Mouse (Mus musculus): ENCODE measurements around the gene Sh2b1. TPM values are rescaled to one million over a fixed set of nuclear protein-coding genes. Genes with fewer than 3 reads are reported as not detected.

The Sh2b1 gene
- polyA plus RNA-seq, 1 experiment from 2014 or later = 70.7 TPM

DNA sequence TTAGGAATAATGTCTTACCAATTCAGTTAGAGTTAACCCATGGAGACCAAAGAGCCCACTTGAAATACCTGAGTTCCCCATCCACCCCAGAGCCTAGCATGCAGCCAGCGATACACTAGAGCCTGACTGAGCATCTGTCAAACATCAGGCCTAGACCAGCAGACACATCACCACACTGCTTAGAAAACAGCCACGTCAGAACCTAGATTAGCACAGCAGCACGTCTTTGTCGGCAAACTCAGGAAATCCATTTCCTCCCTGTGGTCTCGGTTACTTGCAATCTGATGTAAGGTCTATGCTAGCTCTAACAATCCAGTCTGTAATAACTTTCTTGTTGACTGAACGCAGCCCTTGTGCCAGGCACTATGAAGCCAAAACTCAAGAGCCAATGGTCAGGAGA, 5.1 kb downstream of the Sh2b1 start:
- Histone ChIP-seq H3K9me3 (ENCODE audit: control insufficient read depth, low read length) (no peaks in the 10 kb centered on the region), H3K27ac (ENCODE audit: low read depth, low read length) (no peak overlapping the region), H3K9ac (ENCODE audit: low read depth, low read length) (no peak overlapping the region), H3K27me3 (replicated peaks; ENCODE audit: control insufficient read depth, insufficient read depth, low read length) (no peaks in the 10 kb centered on the region), H3K4me1 (ENCODE audit: control insufficient read depth, insufficient read depth, low read depth, low read length) (peaks cover 13% of the 10 kb centered on the region), H3K4me2 (ENCODE audit: low read length) (no peak overlapping the region), H3K36me3 (ENCODE audit: control insufficient read depth, insufficient read depth, low read length) (peaks cover 52% of the 10 kb centered on the region), H3K4me3 (ENCODE audit: low read length) (no peak overlapping the region)
- WGBS = 89% methylated on average over 6 of the region's 6 CpGs
- ATAC-seq = no peak

DNA sequence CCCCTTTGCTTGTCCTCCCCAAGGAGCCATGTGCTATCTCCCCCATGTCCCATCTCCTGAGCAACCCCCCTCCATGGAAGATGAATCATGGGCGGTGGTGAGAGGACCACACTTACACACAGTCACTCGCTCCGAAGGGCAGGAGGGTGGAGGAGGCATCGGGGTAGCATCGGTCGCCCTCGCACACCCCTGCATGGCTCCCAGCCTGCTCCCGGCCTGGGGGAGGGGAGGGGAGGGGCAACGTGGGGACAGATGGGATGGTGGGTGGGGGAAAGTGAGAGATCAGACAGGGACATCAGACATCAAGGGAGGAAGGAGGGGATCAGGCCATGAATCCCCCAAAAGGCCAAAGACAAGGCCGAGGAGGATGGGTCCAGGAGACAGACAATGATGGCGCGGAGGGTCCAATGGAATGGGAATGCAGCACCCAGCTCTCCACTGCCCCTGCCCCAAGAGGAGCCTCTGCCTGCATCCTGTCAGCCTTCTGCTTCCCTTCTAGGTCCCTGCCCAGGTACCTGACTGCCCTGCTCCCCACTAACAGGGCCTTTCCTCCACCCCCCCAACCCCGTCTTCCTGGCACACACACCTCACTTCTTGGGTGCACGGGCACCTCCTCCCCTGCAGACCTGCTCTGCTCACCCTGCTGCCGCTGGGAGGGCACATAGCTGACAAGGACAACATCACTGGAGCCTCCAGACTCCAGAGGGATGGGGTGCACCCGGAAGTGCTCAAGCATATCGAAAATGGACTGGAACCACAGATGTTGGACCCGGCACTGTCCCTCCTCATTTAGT, 7.2 kb downstream of the Sh2b1 start:
- Histone ChIP-seq H3K9ac (ENCODE audit: low read depth, low read length) (no peak overlapping the region; the same call in 1 of the 2 replicates), H3K4me1 (ENCODE audit: control insufficient read depth, insufficient read depth, low read depth, low read length) (peaks cover under 1% of the 10 kb centered on the region; the same call in 1 of the 2 replicates), H3K27me3 (replicated peaks; ENCODE audit: control insufficient read depth, insufficient read depth, low read length) (no peaks in the 10 kb centered on the region), H3K36me3 (ENCODE audit: control insufficient read depth, insufficient read depth, low read length) (peaks cover 52% of the 10 kb centered on the region), H3K4me2 (ENCODE audit: low read length) (no peak overlapping the region), H3K4me3 (ENCODE audit: low read length) (no peak overlapping the region), H3K27ac (ENCODE audit: low read depth, low read length) (no peak overlapping the region), H3K9me3 (ENCODE audit: control insufficient read depth, low read length) (no peaks in the 10 kb centered on the region)
- ATAC-seq = no peak
- WGBS = 88% methylated on average over 16 of the region's 18 CpGs

DNA sequence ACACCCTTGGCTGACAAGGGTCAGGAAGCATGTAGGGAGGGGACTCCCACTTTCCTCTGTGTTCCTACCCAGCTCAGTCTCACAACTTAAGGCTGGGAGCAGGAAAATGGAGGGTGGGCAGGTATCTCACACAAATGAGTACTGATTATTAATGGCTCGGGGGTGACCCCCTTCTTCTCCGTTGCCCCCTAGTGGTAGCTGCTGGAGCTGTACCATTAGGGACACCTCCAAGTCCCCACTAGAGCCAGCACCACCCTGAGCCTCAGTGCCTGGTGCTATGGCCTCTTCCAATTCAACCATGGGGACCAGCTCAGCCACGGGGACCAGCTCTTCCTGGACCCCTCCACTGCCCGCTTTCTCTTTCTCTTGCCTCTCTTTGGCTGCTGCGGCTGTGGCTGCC, 8.0 kb downstream of the Sh2b1 start:
- Histone ChIP-seq H3K4me1 (ENCODE audit: control insufficient read depth, insufficient read depth, low read depth, low read length) (no peaks in the 10 kb centered on the region), H3K36me3 (ENCODE audit: control insufficient read depth, insufficient read depth, low read length) (peaks cover 48% of the 10 kb centered on the region), H3K9ac (ENCODE audit: low read depth, low read length) (no peak overlapping the region), H3K27me3 (replicated peaks; ENCODE audit: control insufficient read depth, insufficient read depth, low read length) (no peaks in the 10 kb centered on the region), H3K4me3 (ENCODE audit: low read length) (no peak overlapping the region), H3K9me3 (ENCODE audit: control insufficient read depth, low read length) (no peaks in the 10 kb centered on the region), H3K27ac (ENCODE audit: low read depth, low read length) (no peak overlapping the region), H3K4me2 (ENCODE audit: low read length) (no peak overlapping the region)
- no peak for ATAC-seq
- WGBS = 73% methylated on average over 5 of the region's 5 CpGs

DNA sequence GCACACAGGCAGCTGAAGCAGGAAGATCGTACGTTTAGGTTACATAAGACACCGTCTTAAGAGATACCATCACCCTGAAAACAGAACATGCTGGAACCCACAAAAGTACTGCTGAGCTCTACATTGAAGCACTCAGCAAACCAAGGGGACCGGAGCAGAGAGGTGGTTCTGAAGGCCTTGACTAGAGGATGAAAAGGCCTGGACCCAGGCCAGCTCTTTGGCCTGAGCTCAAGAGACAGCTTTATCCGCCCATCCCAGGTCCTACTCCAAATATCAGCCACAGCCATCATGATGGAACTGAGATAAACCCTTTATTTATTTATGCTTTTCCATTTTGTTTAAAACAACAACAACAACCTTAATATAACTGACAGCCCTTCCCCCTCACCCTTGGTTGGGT, 8.5 kb downstream of the Sh2b1 start:
- no peak overlapping the region for H3K4me2 ChIP-seq (ENCODE audit: low read length)
- ATAC-seq = no peak
- H3K36me3 ChIP-seq (ENCODE audit: control insufficient read depth, insufficient read depth, low read length) = peaks cover 43% of the 10 kb centered on the region
- WGBS = 86% methylated on average over 5 of the region's 5 CpGs
- no peaks in the 10 kb centered on the region for H3K4me1 ChIP-seq (ENCODE audit: control insufficient read depth, insufficient read depth, low read depth, low read length)
- H3K27me3 ChIP-seq (replicated peaks; ENCODE audit: control insufficient read depth, insufficient read depth, low read length) = no peaks in the 10 kb centered on the region
- H3K4me3 ChIP-seq (ENCODE audit: low read length) = no peak overlapping the region
- no peaks in the 10 kb centered on the region for H3K9me3 ChIP-seq (ENCODE audit: control insufficient read depth, low read length)
- H3K27ac ChIP-seq (ENCODE audit: low read depth, low read length) = no peak overlapping the region
- no peak overlapping the region for H3K9ac ChIP-seq (ENCODE audit: low read depth, low read length)

DNA sequence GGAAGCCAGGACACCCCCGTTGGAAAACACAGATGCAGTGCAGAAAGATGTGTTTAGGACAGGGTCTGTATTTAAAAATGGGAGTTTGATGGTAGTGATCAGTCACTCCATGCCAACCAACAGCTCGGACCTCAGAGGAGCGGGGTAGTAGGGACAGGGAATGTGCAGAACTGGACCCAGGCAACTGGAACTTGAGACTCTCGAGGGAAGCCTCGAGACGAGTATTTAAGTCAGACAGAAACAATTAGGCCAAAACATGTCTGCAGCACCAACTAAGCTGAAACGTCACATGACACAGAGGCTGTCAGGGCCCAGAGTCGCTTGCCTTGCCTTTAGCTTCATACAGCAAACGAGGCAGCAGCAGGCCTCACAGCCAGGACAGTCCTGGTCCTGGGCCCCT, 9.1 kb downstream of the Sh2b1 start:
- H3K4me2 ChIP-seq (ENCODE audit: low read length) = no peak overlapping the region
- no peaks in the 10 kb centered on the region for H3K9me3 ChIP-seq (ENCODE audit: control insufficient read depth, low read length)
- peaks cover 37% of the 10 kb centered on the region for H3K36me3 ChIP-seq (ENCODE audit: control insufficient read depth, insufficient read depth, low read length)
- H3K27ac ChIP-seq (ENCODE audit: low read depth, low read length) = no peak overlapping the region
- no peaks in the 10 kb centered on the region for H3K27me3 ChIP-seq (replicated peaks; ENCODE audit: control insufficient read depth, insufficient read depth, low read length)
- no peak for ATAC-seq
- no peak overlapping the region for H3K4me3 ChIP-seq (ENCODE audit: low read length)
- H3K9ac ChIP-seq (ENCODE audit: low read depth, low read length) = no peak overlapping the region
- no peaks in the 10 kb centered on the region for H3K4me1 ChIP-seq (ENCODE audit: control insufficient read depth, insufficient read depth, low read depth, low read length)
- 79% methylated on average over 9 of the region's 9 CpGs for WGBS

DNA sequence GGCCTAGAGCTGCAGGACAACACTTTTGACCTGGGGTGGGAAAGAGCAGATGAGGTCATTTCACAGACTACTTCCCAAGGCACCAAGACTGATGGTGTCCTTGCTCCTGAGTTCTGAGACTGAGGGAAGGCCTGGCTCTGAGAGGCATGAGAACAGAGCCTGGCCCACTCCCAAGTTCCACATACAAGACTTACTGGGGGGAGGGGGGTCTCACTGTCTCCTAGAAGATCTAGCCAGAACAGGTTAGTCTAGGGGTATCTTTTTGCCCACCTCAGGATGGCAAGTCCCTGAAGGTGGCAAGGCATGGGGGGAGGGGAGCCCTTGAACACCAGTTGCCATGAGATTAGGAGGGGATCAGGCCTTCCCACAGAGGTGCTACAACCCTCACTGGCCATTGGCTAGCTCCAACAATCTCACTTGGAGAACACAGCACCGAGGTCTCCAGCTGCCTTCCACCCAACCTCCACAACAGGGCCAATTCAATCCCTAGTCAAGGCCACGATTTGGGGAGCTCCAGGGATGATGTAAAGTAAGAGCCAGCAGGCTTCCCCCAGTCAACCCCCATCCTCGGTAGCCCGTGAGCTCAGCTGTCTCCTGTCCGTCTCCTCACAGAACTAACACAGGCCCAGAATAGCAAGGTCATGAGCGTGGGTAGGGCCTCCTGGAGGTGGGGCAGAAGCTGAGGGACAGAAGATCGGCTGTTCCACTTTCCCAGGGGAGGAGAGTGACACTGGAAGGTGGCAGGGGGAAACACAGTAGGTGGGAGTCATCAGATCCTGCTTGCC, 9.8 kb downstream of the Sh2b1 start:
- 57% methylated on average over 7 of the region's 7 CpGs for WGBS
- Histone ChIP-seq H3K4me2 (ENCODE audit: low read length) (no peak overlapping the region), H3K27ac (ENCODE audit: low read depth, low read length) (no peak overlapping the region), H3K9ac (ENCODE audit: low read depth, low read length) (no peak overlapping the region), H3K36me3 (ENCODE audit: control insufficient read depth, insufficient read depth, low read length) (peaks cover 35% of the 10 kb centered on the region), H3K27me3 (replicated peaks; ENCODE audit: control insufficient read depth, insufficient read depth, low read length) (no peaks in the 10 kb centered on the region), H3K4me1 (ENCODE audit: control insufficient read depth, insufficient read depth, low read depth, low read length) (no peaks in the 10 kb centered on the region), H3K4me3 (ENCODE audit: low read length) (no peak overlapping the region), H3K9me3 (ENCODE audit: control insufficient read depth, low read length) (no peaks in the 10 kb centered on the region)
- ATAC-seq = no peak

DNA sequence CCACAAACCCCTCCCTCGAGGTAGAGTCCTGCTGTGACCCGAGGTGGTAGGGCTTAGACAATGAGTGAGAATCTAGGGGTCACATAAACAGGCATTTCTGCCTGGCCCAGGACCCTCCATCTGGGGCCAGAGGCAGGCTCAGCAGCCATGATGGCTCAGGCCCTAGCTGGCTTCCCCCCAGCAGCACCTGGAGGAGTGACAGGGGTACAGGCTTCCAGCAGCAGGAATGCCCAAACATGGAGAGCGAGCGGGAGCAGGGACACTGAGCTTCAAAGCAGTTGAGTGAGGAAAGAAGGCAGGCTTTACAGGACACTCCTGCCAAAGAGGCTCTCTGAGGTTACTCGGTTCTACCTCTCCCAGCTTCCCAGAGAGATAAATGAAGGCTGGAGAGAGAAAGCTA, 10.4 kb downstream of the Sh2b1 start:
- WGBS = 50% methylated on average over 5 of the region's 5 CpGs
- no peak for ATAC-seq
- H3K36me3 ChIP-seq (ENCODE audit: control insufficient read depth, insufficient read depth, low read length) = peaks cover 30% of the 10 kb centered on the region

DNA sequence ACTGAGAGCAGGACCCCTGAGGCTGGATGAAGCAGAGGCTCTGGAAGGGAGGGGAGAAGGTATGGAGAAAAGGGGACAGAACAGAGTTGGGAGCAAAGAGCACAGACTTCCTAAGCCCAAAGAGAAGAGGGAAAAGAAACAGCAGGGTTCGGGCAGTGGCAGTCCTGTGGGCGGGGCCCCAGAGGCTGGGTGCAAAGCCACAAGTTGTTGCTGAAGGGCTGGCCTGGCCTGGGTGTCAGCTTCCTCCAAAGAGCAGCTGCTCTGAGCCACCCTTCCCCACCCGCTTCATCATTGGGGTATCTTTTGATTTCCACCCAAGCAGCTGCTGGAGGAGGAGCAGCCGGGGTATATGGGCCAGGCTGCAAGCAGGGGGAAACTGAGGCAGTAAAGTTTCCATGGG, 11.1 kb downstream of the Sh2b1 start:
- Histone ChIP-seq H3K9me3 (ENCODE audit: control insufficient read depth, low read length) (no peaks in the 10 kb centered on the region), H3K9ac (ENCODE audit: low read depth, low read length) (no peak overlapping the region), H3K4me2 (ENCODE audit: low read length) (no peak overlapping the region), H3K4me1 (ENCODE audit: control insufficient read depth, insufficient read depth, low read depth, low read length) (no peaks in the 10 kb centered on the region), H3K27ac (ENCODE audit: low read depth, low read length) (no peak overlapping the region), H3K36me3 (ENCODE audit: control insufficient read depth, insufficient read depth, low read length) (peaks cover 29% of the 10 kb centered on the region), H3K4me3 (ENCODE audit: low read length) (no peak overlapping the region), H3K27me3 (replicated peaks; ENCODE audit: control insufficient read depth, insufficient read depth, low read length) (no peaks in the 10 kb centered on the region)
- 50% methylated on average over 4 of the region's 4 CpGs for WGBS
- ATAC-seq = no peak

More for the DNA sequence above, 10.4 kb downstream of the Sh2b1 start:
- no peaks in the 10 kb centered on the region for H3K27me3 ChIP-seq (replicated peaks; ENCODE audit: control insufficient read depth, insufficient read depth, low read length)
- no peak overlapping the region for H3K27ac ChIP-seq (ENCODE audit: low read depth, low read length)
- no peaks in the 10 kb centered on the region for H3K4me1 ChIP-seq (ENCODE audit: control insufficient read depth, insufficient read depth, low read depth, low read length)
- H3K4me2 ChIP-seq (ENCODE audit: low read length) = no peak overlapping the region
- no peak overlapping the region for H3K4me3 ChIP-seq (ENCODE audit: low read length)
- no peak overlapping the region for H3K9ac ChIP-seq (ENCODE audit: low read depth, low read length)
- no peaks in the 10 kb centered on the region for H3K9me3 ChIP-seq (ENCODE audit: control insufficient read depth, low read length)

DNA sequence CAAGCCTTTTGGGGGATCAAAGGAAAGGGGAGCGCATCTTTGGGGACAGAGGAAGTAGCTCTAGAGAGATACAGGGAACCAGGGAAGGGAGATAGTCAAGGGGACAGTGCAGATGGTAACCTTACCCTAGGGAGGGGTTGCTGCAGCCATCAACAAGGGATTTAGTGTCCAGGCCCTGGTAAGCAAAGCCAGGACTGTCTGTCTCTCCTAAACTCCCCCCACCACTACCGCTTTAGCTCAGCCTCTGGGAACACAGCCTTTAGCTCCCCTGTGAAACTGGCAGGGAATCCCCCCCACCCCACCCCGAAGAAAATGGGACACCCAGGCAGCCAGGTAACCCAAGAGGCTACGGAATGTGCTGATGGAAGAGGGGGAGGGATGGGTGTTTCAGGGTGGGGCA, 11.7 kb downstream of the Sh2b1 start:
- 67% methylated on average over 4 of the region's 4 CpGs for WGBS
- no peak overlapping the region for H3K9ac ChIP-seq (ENCODE audit: low read depth, low read length)

More for the DNA sequence above, 11.7 kb downstream of the Sh2b1 start:
- Histone ChIP-seq H3K27me3 (replicated peaks; ENCODE audit: control insufficient read depth, insufficient read depth, low read length) (no peaks in the 10 kb centered on the region), H3K4me1 (ENCODE audit: control insufficient read depth, insufficient read depth, low read depth, low read length) (no peaks in the 10 kb centered on the region), H3K27ac (ENCODE audit: low read depth, low read length) (no peak overlapping the region), H3K36me3 (ENCODE audit: control insufficient read depth, insufficient read depth, low read length) (peaks cover 23% of the 10 kb centered on the region), H3K4me3 (ENCODE audit: low read length) (no peak overlapping the region), H3K4me2 (ENCODE audit: low read length) (no peak overlapping the region), H3K9me3 (ENCODE audit: control insufficient read depth, low read length) (no peaks in the 10 kb centered on the region)
- no peak for ATAC-seq
